8 mouse cellular contexts compared by ENCODE assay signal in genomic region chrX:136742661-136743103, GRCm38 (mm10). TPM values are rescaled to one million over a fixed set of nuclear protein-coding genes. Genes with fewer than 3 reads are reported as not detected.
A peak's percentile ranks its signal among the peaks of the same experiment; 100 is the strongest.
DNase-seq lines count a peak whose midpoint lies in the region; ATAC-seq and TF ChIP-seq lines count a peak whose summit lies in the region.

No protein-coding gene starts in this region.

- H3K27ac ChIP-seq in embryonic facial prominence, embryonic 12.5 days, result peak overlapping the region; percentile 86
- H3K27ac ChIP-seq in heart, embryonic 12.5 days (ENCODE audit: poor library complexity, severe bottlenecking), result peak overlapping the region; percentile 91
- peak overlapping the region; percentile 90 for H3K27ac ChIP-seq in kidney, postnatal 0 days
- peak overlapping the region; percentile 81 for H3K27ac ChIP-seq in liver, embryonic 13.5 days

- no peak for ATAC-seq in embryonic facial prominence, embryonic 12.5 days (ENCODE audit: insufficient number of reproducible peaks, insufficient read depth, low FRiP score, low TSS enrichment)
- ATAC-seq in heart, embryonic 12.5 days (ENCODE audit: insufficient number of reproducible peaks, low FRiP score), result no peak
- no peak for ATAC-seq in kidney, postnatal 0 days (replicated peaks; ENCODE audit: low FRiP score, low read depth)
- ATAC-seq in liver, embryonic 13.5 days (ENCODE audit: low read depth), result no peak

- H3K27me3 ChIP-seq in embryonic facial prominence, embryonic 12.5 days, result no peaks in the 10 kb centered on the region
- H3K27me3 ChIP-seq in heart, embryonic 12.5 days (replicated peaks), result no peaks in the 10 kb centered on the region
- no peaks in the 10 kb centered on the region for H3K27me3 ChIP-seq in kidney, postnatal 0 days (ENCODE audit: insufficient read depth, low read length)
- H3K27me3 ChIP-seq in liver, embryonic 13.5 days, result no peaks in the 10 kb centered on the region

- no peaks in the 10 kb centered on the region for H3K36me3 ChIP-seq in embryonic facial prominence, embryonic 12.5 days
- H3K36me3 ChIP-seq in heart, embryonic 12.5 days, result peaks cover 6% of the 10 kb centered on the region; the same call in 1 of the 2 replicates
- H3K36me3 ChIP-seq in kidney, postnatal 0 days (ENCODE audit: insufficient read depth, low read length), result no peaks in the 10 kb centered on the region
- 0 out of 2 replicates have a peak, but pooled peaks cover 5% of the 10 kb centered on the region for H3K36me3 ChIP-seq in liver, embryonic 13.5 days

- H3K9me3 ChIP-seq in embryonic facial prominence, embryonic 12.5 days, result no peaks in the 10 kb centered on the region
- no peaks in the 10 kb centered on the region for H3K9me3 ChIP-seq in heart, embryonic 12.5 days (replicated peaks)
- no peaks in the 10 kb centered on the region for H3K9me3 ChIP-seq in kidney, postnatal 0 days (replicated peaks; ENCODE audit: low read length)
- no peaks in the 10 kb centered on the region for H3K9me3 ChIP-seq in liver, embryonic 13.5 days (replicated peaks)

- peak overlapping the region; percentile 48; the same call in 1 of the 2 replicates for H3K9ac ChIP-seq in embryonic facial prominence, embryonic 12.5 days
- peak overlapping the region; percentile 81 for H3K9ac ChIP-seq in heart, embryonic 12.5 days
- peak overlapping the region; percentile 51; the same call in 1 of the 2 replicates for H3K9ac ChIP-seq in kidney, postnatal 0 days (ENCODE audit: low read depth, low read length)
- H3K9ac ChIP-seq in liver, embryonic 13.5 days, result peak overlapping the region; percentile 69; the same call in 1 of the 2 replicates

- WGBS in embryonic facial prominence, embryonic 12.5 days, result 28% methylated on average over 5 of the region's 5 CpGs
- WGBS in heart, embryonic 12.5 days, result 32% methylated on average over 5 of the region's 5 CpGs
- WGBS in kidney, postnatal 0 days, result 35% methylated on average over 5 of the region's 5 CpGs
- WGBS in liver, embryonic 13.5 days (ENCODE audit: insufficient replicate concordance), result 27% methylated on average over 5 of the region's 5 CpGs

- peak overlapping the region; percentile 47 for H3K4me3 ChIP-seq in embryonic facial prominence, embryonic 12.5 days
- H3K4me3 ChIP-seq in heart, embryonic 12.5 days, result peak overlapping the region; percentile 52
- H3K4me3 ChIP-seq in kidney, postnatal 0 days (replicated peaks; ENCODE audit: low read depth, low read length), result peak overlapping the region; percentile 41
- H3K4me3 ChIP-seq in liver, embryonic 13.5 days (replicated peaks), result peak overlapping the region; percentile 64

- peak; percentile 82 for DNase-seq in 416B (ENCODE audit: low read depth)
- DNase-seq in adrenal gland, adult 2 months, result peak; percentile 63
- peak; percentile 84 for DNase-seq in kidney, postnatal 0 days (ENCODE audit: low spot score)
- peak; percentile 42 for DNase-seq in liver, embryonic 13.5 days
- DNase-seq in neural tube, embryonic 10.5 days (ENCODE audit: extremely low spot score, low spot score), result peak; percentile 35
- DNase-seq in testis, postnatal 14 days (ENCODE audit: low spot score), result peak; percentile 17

- peak; percentile 72 for TF ChIP-seq CTCF in kidney, postnatal 0 days (IDR thresholded peaks at IDR 0.05; ENCODE audit: low read depth)

- H3K4me2 ChIP-seq in embryonic facial prominence, embryonic 12.5 days (replicated peaks), result peak overlapping the region; percentile 47
- H3K4me2 ChIP-seq in heart, embryonic 12.5 days, result peak overlapping the region; percentile 64
- peak overlapping the region; percentile 53 for H3K4me2 ChIP-seq in kidney, postnatal 0 days (ENCODE audit: low read length)
- H3K4me2 ChIP-seq in liver, embryonic 13.5 days, result peak overlapping the region; percentile 73

- no peaks in the 10 kb centered on the region; the same call in 1 of the 2 replicates for H3K4me1 ChIP-seq in embryonic facial prominence, embryonic 12.5 days
- H3K4me1 ChIP-seq in heart, embryonic 12.5 days (replicated peaks), result no peaks in the 10 kb centered on the region
- H3K4me1 ChIP-seq in kidney, postnatal 0 days (replicated peaks; ENCODE audit: insufficient read depth, low read length), result no peaks in the 10 kb centered on the region; the same call in 1 of the 2 replicates
- H3K4me1 ChIP-seq in liver, embryonic 13.5 days (replicated peaks), result peaks cover 8% of the 10 kb centered on the region

RNA-seq across cellular contexts. Expression of gene Morf4l2, which starts 0.8 kb away (rescaled TPM):
- 100 to 1,000 TPM; 323 to 342 TPM for total RNA-seq in adrenal gland, adult 2 months (2021)
- polyA plus RNA-seq in adrenal gland, adult 2 months (2012; rRNA removed), result 10.3 and 10.5 TPM in 2 replicates
- 595 and 635 TPM in 2 replicates for polyA plus RNA-seq in embryonic facial prominence, embryonic 12.5 days (2016; fragmentation: Nextera tagmentation; extraction: Ambion mirVana)
- 403 and 424 TPM in 2 replicates for polyA plus RNA-seq in heart, embryonic 12.5 days (2016; fragmentation: Nextera tagmentation; extraction: Ambion mirVana)
- polyA plus RNA-seq in kidney, postnatal 0 days (2015; fragmentation: Nextera tagmentation; extraction: Ambion mirVana), result 478 and 504 TPM in 2 replicates
- polyA plus RNA-seq in liver, embryonic 13.5 days (2015; fragmentation: Nextera tagmentation; extraction: Ambion mirVana), result 227 and 272 TPM in 2 replicates

RNA-seq across cellular contexts. Expression of gene Tceal1, which starts 34.9 kb away (rescaled TPM):
- 10 to 100 TPM; 10.3 to 11.8 TPM for total RNA-seq in adrenal gland, adult 2 months (2021)
- 0.81 and 1.1 TPM in 2 replicates for polyA plus RNA-seq in adrenal gland, adult 2 months (2012; rRNA removed)
- 11.0 and 11.6 TPM in 2 replicates for polyA plus RNA-seq in embryonic facial prominence, embryonic 12.5 days (2016; fragmentation: Nextera tagmentation; extraction: Ambion mirVana)
- 8.7 and 9.3 TPM in 2 replicates for polyA plus RNA-seq in heart, embryonic 12.5 days (2016; fragmentation: Nextera tagmentation; extraction: Ambion mirVana)
- 13.4 and 17.1 TPM in 2 replicates for polyA plus RNA-seq in kidney, postnatal 0 days (2015; fragmentation: Nextera tagmentation; extraction: Ambion mirVana)
- 1.1 and 1.3 TPM in 2 replicates for polyA plus RNA-seq in liver, embryonic 13.5 days (2015; fragmentation: Nextera tagmentation; extraction: Ambion mirVana)

RNA-seq across cellular contexts. Expression of gene Glra4, which starts 37.3 kb away (rescaled TPM):
- under 1 TPM; 0.14 TPM for total RNA-seq in adrenal gland, adult 2 months (2021)
- polyA plus RNA-seq in adrenal gland, adult 2 months (2012; rRNA removed), result not detected in 2 replicates
- 0.11 TPM in 1 of 2 replicates, not detected in the other for polyA plus RNA-seq in embryonic facial prominence, embryonic 12.5 days (2016; fragmentation: Nextera tagmentation; extraction: Ambion mirVana)
- not detected in 2 replicates for polyA plus RNA-seq in heart, embryonic 12.5 days (2016; fragmentation: Nextera tagmentation; extraction: Ambion mirVana)
- polyA plus RNA-seq in kidney, postnatal 0 days (2015; fragmentation: Nextera tagmentation; extraction: Ambion mirVana), result not detected in 2 replicates
- not detected in 2 replicates for polyA plus RNA-seq in liver, embryonic 13.5 days (2015; fragmentation: Nextera tagmentation; extraction: Ambion mirVana)

Comparison
In these comparisons a context has a peak if more than half of its experiments do, and no peak if none do; other contexts are left out.
1. DNase-seq: peak in every context shown above with its lines; median percentile 84 in kidney, postnatal 0 days; 82 in 416B; 63 in adrenal gland, adult 2 months; 42 in liver, embryonic 13.5 days; 35 in neural tube, embryonic 10.5 days; 17 in testis, postnatal 14 days.
2. RNA of gene Morf4l2, which starts 0.8 kb away (polyA plus RNA-seq): 595 to 635 TPM in embryonic facial prominence, embryonic 12.5 days, 478 to 504 TPM in kidney, postnatal 0 days, 403 to 424 TPM in heart, embryonic 12.5 days and 227 to 272 TPM in liver, embryonic 13.5 days; 10.3 to 10.5 TPM in adrenal gland, adult 2 months; every median in the first group is over 10 times any median in the second.
3. Peak in every context shown above with its lines, with median percentiles within 50 percentile points of each other: H3K27ac ChIP-seq, H3K4me2 ChIP-seq, H3K4me3 ChIP-seq and H3K9ac ChIP-seq.